23 mouse cellular contexts compared by ENCODE assay signal in genomic region chr4:105153227-105153626, GRCm38 (mm10). TPM values are rescaled to one million over a fixed set of nuclear protein-coding genes. Genes with fewer than 3 reads are reported as not detected.
A peak's percentile ranks its signal among the peaks of the same experiment; 100 is the strongest.
DNase-seq lines count a peak whose midpoint lies in the region; ATAC-seq and TF ChIP-seq lines count a peak whose summit lies in the region.
"Had no signal": no experiment of that assay in that cellular context is flagged by ENCODE, and none has a peak within 500 bp of the region (broad histone marks: within the 10 kb centered on the region; RNA-seq: fewer than 3 reads in every experiment).

No protein-coding gene starts in this region.

- no peak overlapping the region for H3K4me2 ChIP-seq in kidney, postnatal 0 days (ENCODE audit: low read length)
- H3K4me2 ChIP-seq: embryonic facial prominence, embryonic 13.5 days; embryonic facial prominence, embryonic 15.5 days; forebrain, embryonic 12.5 days had no signal

- 57% methylated on average over 3 of the region's 3 CpGs for WGBS in kidney, postnatal 0 days

- peak overlapping the region; percentile 52 for H3K27ac ChIP-seq in gastrocnemius, adult 2 months
- no peak overlapping the region for H3K27ac ChIP-seq in kidney, postnatal 0 days
- H3K27ac ChIP-seq: embryonic facial prominence, embryonic 13.5 days; embryonic facial prominence, embryonic 15.5 days; forebrain, embryonic 12.5 days had no signal

- DNase-seq in gastrocnemius, adult 2 months, result no peak
- no peak for DNase-seq in gastrocnemius, postnatal 4 days (ENCODE audit: low spot score in 2 of 2)
- DNase-seq in kidney, postnatal 0 days (ENCODE audit: low spot score), result peak; percentile 59
- no peak for DNase-seq in kidney, postnatal 10 days
- no peak for DNase-seq in thymus, postnatal 25 days
- DNase-seq: adrenal gland, adult 2 months; adrenal gland, postnatal 10 days; adrenal gland, postnatal 25 days; cerebellum, adult 11 months; cerebellum, adult 18-20 months; cerebellum, adult 8-10 months; cerebellum, adult 9-11 months; cerebellum, postnatal 14 days; cerebellum, postnatal 36 days; embryo, embryonic 11 days had no signal

- no peak for ATAC-seq in kidney, postnatal 0 days (replicated peaks; ENCODE audit: low FRiP score, low read depth)
- ATAC-seq: forebrain, embryonic 14.5 days; forebrain, embryonic 16.5 days had no signal

- H3K4me1 ChIP-seq in kidney, postnatal 0 days (replicated peaks; ENCODE audit: insufficient read depth, low read length), result no peaks in the 10 kb centered on the region; the same call in 1 of the 2 replicates
- H3K4me1 ChIP-seq: embryonic facial prominence, embryonic 15.5 days had no signal

- no peak for TF ChIP-seq CTCF in gastrocnemius, adult 2 months (IDR thresholded peaks at IDR 0.05)
- TF ChIP-seq CTCF in kidney, postnatal 0 days (IDR thresholded peaks at IDR 0.05; ENCODE audit: low read depth), result no peak

- no peak overlapping the region for H3K4me3 ChIP-seq in gastrocnemius, adult 2 months
- no peak overlapping the region for H3K4me3 ChIP-seq in kidney, postnatal 0 days (replicated peaks; ENCODE audit: low read depth, low read length)
- H3K4me3 ChIP-seq: embryonic facial prominence, embryonic 13.5 days; embryonic facial prominence, embryonic 15.5 days; erythroblast, embryonic 14.5 days; forebrain, embryonic 10.5 days; forebrain, embryonic 12.5 days had no signal

- H3K9ac ChIP-seq in kidney, postnatal 0 days (ENCODE audit: low read depth, low read length), result no peak overlapping the region
- H3K9ac ChIP-seq: embryonic facial prominence, embryonic 13.5 days; embryonic facial prominence, embryonic 15.5 days; forebrain, embryonic 12.5 days had no signal

- no peaks in the 10 kb centered on the region for H3K27me3 ChIP-seq in kidney, postnatal 0 days (ENCODE audit: insufficient read depth, low read length)
- H3K27me3 ChIP-seq: embryonic facial prominence, embryonic 13.5 days; embryonic facial prominence, embryonic 15.5 days; forebrain, embryonic 12.5 days had no signal

- no peaks in the 10 kb centered on the region for H3K9me3 ChIP-seq in kidney, postnatal 0 days (replicated peaks; ENCODE audit: low read length)
- H3K9me3 ChIP-seq: embryonic facial prominence, embryonic 13.5 days; embryonic facial prominence, embryonic 15.5 days; forebrain, embryonic 10.5 days; forebrain, embryonic 12.5 days had no signal

- intact Hi-C loops in gastrocnemius, adult 2 months (cut with DNase I), result loop anchor here (2.0 to 10.0 kb wide), 5 partner anchors 242 to 942 kb away; no protein-coding TSS in a partner anchor

- no peaks in the 10 kb centered on the region for H3K36me3 ChIP-seq in kidney, postnatal 0 days (ENCODE audit: insufficient read depth, low read length)
- H3K36me3 ChIP-seq: embryonic facial prominence, embryonic 13.5 days; embryonic facial prominence, embryonic 15.5 days; forebrain, embryonic 10.5 days; forebrain, embryonic 12.5 days had no signal

RNA-seq across cellular contexts. Expression of gene Plpp3, which starts 3.9 kb away (rescaled TPM):
- 10 to 100 TPM; 45.8 to 69.1 TPM for total RNA-seq in gastrocnemius, adult 2 months (2021)
- 100 to 1,000 TPM; 116 to 119 TPM for total RNA-seq in gastrocnemius, postnatal 4 days (2021)
- polyA plus RNA-seq in kidney, postnatal 0 days (2015; fragmentation: Nextera tagmentation; extraction: Ambion mirVana), result 77.4 and 79.6 TPM in 2 replicates
- total RNA-seq: MEL had no signal

RNA-seq across cellular contexts. Expression of gene Prkaa2, which starts 43.5 kb away (rescaled TPM):
- total RNA-seq in gastrocnemius, adult 2 months (2021), result 100 to 1,000 TPM; 135 to 136 TPM
- 10 to 100 TPM; 44.4 to 46.8 TPM for total RNA-seq in gastrocnemius, postnatal 4 days (2021)
- polyA plus RNA-seq in kidney, postnatal 0 days (2015; fragmentation: Nextera tagmentation; extraction: Ambion mirVana), result 14.0 and 15.3 TPM in 2 replicates
- total RNA-seq: MEL had no signal
- polyA plus RNA-seq: erythroblast, embryonic 14.5 days had no signal
